Mouse (Mus musculus): Measurements from ENCODE around the gene Ntrk3. TPM values are rescaled to one million over a fixed set of nuclear protein-coding genes. Genes with fewer than 3 reads are reported as not detected.

Ntrk3 gene
- 0.09 and 0.52 TPM in 2 replicates for polyA plus RNA-seq (2015; fragmentation: Nextera tagmentation; extraction: Ambion mirVana)

- 63% methylated on average over 5 of the region's 5 CpGs for WGBS (ENCODE audit: insufficient replicate concordance)
- no peaks in the 10 kb centered on the region for H3K4me1 ChIP-seq (ENCODE audit: control insufficient read depth, low read depth, low read length)
- no peak within 1 kb of the TSS for H3K27ac ChIP-seq (ENCODE audit: low read length)
- H3K4me2 ChIP-seq (ENCODE audit: low read depth, low read length) = no peak within 1 kb of the TSS
- H3K4me3 ChIP-seq (ENCODE audit: low read depth, low read length) = no peak within 1 kb of the TSS
- H3K27me3 ChIP-seq (ENCODE audit: control insufficient read depth, insufficient read depth, low read depth, low read length) = no peaks in the 10 kb centered on the region
- no peaks in the 10 kb centered on the region for H3K9me3 ChIP-seq (replicated peaks; ENCODE audit: control insufficient read depth, low read length)
- H3K9ac ChIP-seq (ENCODE audit: low read depth, low read length) = no peak within 1 kb of the TSS
- ATAC-seq (ENCODE audit: low read depth) = no peak
- H3K36me3 ChIP-seq (ENCODE audit: control insufficient read depth, insufficient read depth) = no peaks in the 10 kb centered on the region
These were observed at the start of gene Ntrk3 for GRCm38 (mm10) chr7:78737614-78738210. Ntrk3 (minus strand) TSS chr7:78738012.

GRCm38 (mm10) chr7:78785906-78786305 is 48.1 kb upstream of the Ntrk3 start:
- Histone ChIP-seq H3K27ac (ENCODE audit: low read length) (no peak overlapping the region), H3K4me3 (ENCODE audit: low read depth, low read length) (no peak overlapping the region), H3K9ac (ENCODE audit: low read depth, low read length) (no peak overlapping the region), H3K27me3 (ENCODE audit: control insufficient read depth, insufficient read depth, low read depth, low read length) (no peaks in the 10 kb centered on the region), H3K4me2 (ENCODE audit: low read depth, low read length) (no peak overlapping the region), H3K9me3 (replicated peaks; ENCODE audit: control insufficient read depth, low read length) (no peaks in the 10 kb centered on the region), H3K36me3 (ENCODE audit: control insufficient read depth, insufficient read depth) (peaks cover 14% of the 10 kb centered on the region), H3K4me1 (ENCODE audit: control insufficient read depth, low read depth, low read length) (peaks cover 18% of the 10 kb centered on the region)
- no peak for ATAC-seq (ENCODE audit: low read depth)
- 73% methylated on average over 5 of the region's 5 CpGs for WGBS (ENCODE audit: insufficient replicate concordance)

GRCm38 (mm10) chr7:78782639-78783581 is 45.1 kb upstream of the Ntrk3 start, which contains the start of the genes Mrps11 and Mrpl46:
Mrps11 (plus strand) TSS chr7:78783119.
Mrpl46 (minus strand) TSS chr7:78783531.
- Histone ChIP-seq H3K27me3 (ENCODE audit: control insufficient read depth, insufficient read depth, low read depth, low read length) (no peaks in the 10 kb centered on the region), H3K9me3 (replicated peaks; ENCODE audit: control insufficient read depth, low read length) (no peaks in the 10 kb centered on the region), H3K36me3 (ENCODE audit: control insufficient read depth, insufficient read depth) (peaks cover 19% of the 10 kb centered on the region), H3K9ac (ENCODE audit: low read depth, low read length) (peak within 1 kb of the TSS; percentile 76), H3K4me2 (ENCODE audit: low read depth, low read length) (peak within 1 kb of the TSS; percentile 79), H3K4me1 (ENCODE audit: control insufficient read depth, low read depth, low read length) (peaks cover 18% of the 10 kb centered on the region), H3K27ac (ENCODE audit: low read length) (peak within 1 kb of the TSS; percentile 72), H3K4me3 (ENCODE audit: low read depth, low read length) (peak within 1 kb of the TSS; percentile 97)
- under 1% methylated on average over 44 of the region's 44 CpGs for WGBS (ENCODE audit: insufficient replicate concordance)
- peak; percentile 99 for ATAC-seq (ENCODE audit: low read depth)

GRCm38 (mm10) chr7:78778741-78779140 is 40.9 kb upstream of the Ntrk3 start:
- Histone ChIP-seq H3K9me3 (replicated peaks; ENCODE audit: control insufficient read depth, low read length) (no peaks in the 10 kb centered on the region), H3K27me3 (ENCODE audit: control insufficient read depth, insufficient read depth, low read depth, low read length) (no peaks in the 10 kb centered on the region), H3K27ac (ENCODE audit: low read length) (no peak overlapping the region), H3K9ac (ENCODE audit: low read depth, low read length) (no peak overlapping the region), H3K4me3 (ENCODE audit: low read depth, low read length) (no peak overlapping the region), H3K36me3 (ENCODE audit: control insufficient read depth, insufficient read depth) (peaks cover 36% of the 10 kb centered on the region), H3K4me2 (ENCODE audit: low read depth, low read length) (no peak overlapping the region), H3K4me1 (ENCODE audit: control insufficient read depth, low read depth, low read length) (peaks cover 8% of the 10 kb centered on the region)
- 85% methylated on average over 5 of the region's 5 CpGs for WGBS (ENCODE audit: insufficient replicate concordance)
- no peak for ATAC-seq (ENCODE audit: low read depth)

GRCm38 (mm10) chr7:78770936-78771335 is 33.1 kb upstream of the Ntrk3 start:
- Histone ChIP-seq H3K4me2 (ENCODE audit: low read depth, low read length) (no peak overlapping the region), H3K36me3 (ENCODE audit: control insufficient read depth, insufficient read depth) (peaks cover 15% of the 10 kb centered on the region), H3K9me3 (replicated peaks; ENCODE audit: control insufficient read depth, low read length) (no peaks in the 10 kb centered on the region), H3K27ac (ENCODE audit: low read length) (no peak overlapping the region), H3K9ac (ENCODE audit: low read depth, low read length) (no peak overlapping the region), H3K27me3 (ENCODE audit: control insufficient read depth, insufficient read depth, low read depth, low read length) (no peaks in the 10 kb centered on the region), H3K4me3 (ENCODE audit: low read depth, low read length) (no peak overlapping the region), H3K4me1 (ENCODE audit: control insufficient read depth, low read depth, low read length) (no peaks in the 10 kb centered on the region)
- no peak for ATAC-seq (ENCODE audit: low read depth)
- 65% methylated on average over 5 of the region's 5 CpGs for WGBS (ENCODE audit: insufficient replicate concordance)

GRCm38 (mm10) chr7:78769075-78769652 is 31.4 kb upstream of the Ntrk3 start:
- Histone ChIP-seq H3K4me1 (ENCODE audit: control insufficient read depth, low read depth, low read length) (no peaks in the 10 kb centered on the region), H3K27ac (ENCODE audit: low read length) (no peak overlapping the region), H3K4me3 (ENCODE audit: low read depth, low read length) (no peak overlapping the region), H3K9me3 (replicated peaks; ENCODE audit: control insufficient read depth, low read length) (no peaks in the 10 kb centered on the region), H3K4me2 (ENCODE audit: low read depth, low read length) (no peak overlapping the region), H3K36me3 (ENCODE audit: control insufficient read depth, insufficient read depth) (peaks cover 8% of the 10 kb centered on the region; the same call in 1 of the 2 replicates), H3K9ac (ENCODE audit: low read depth, low read length) (no peak overlapping the region), H3K27me3 (ENCODE audit: control insufficient read depth, insufficient read depth, low read depth, low read length) (no peaks in the 10 kb centered on the region)
- 52% methylated on average over 7 of the region's 7 CpGs for WGBS (ENCODE audit: insufficient replicate concordance)
- ATAC-seq (ENCODE audit: low read depth) = no peak

GRCm38 (mm10) chr7:78767929-78768531 is 30.2 kb upstream of the Ntrk3 start:
- no peaks in the 10 kb centered on the region for H3K36me3 ChIP-seq (ENCODE audit: control insufficient read depth, insufficient read depth)
- no peaks in the 10 kb centered on the region for H3K4me1 ChIP-seq (ENCODE audit: control insufficient read depth, low read depth, low read length)
- no peak overlapping the region for H3K4me3 ChIP-seq (ENCODE audit: low read depth, low read length)
- no peaks in the 10 kb centered on the region for H3K9me3 ChIP-seq (replicated peaks; ENCODE audit: control insufficient read depth, low read length)
- no peak overlapping the region for H3K4me2 ChIP-seq (ENCODE audit: low read depth, low read length)
- no peak overlapping the region for H3K9ac ChIP-seq (ENCODE audit: low read depth, low read length)
- no peak overlapping the region for H3K27ac ChIP-seq (ENCODE audit: low read length)
- 76% methylated on average over 12 of the region's 12 CpGs for WGBS (ENCODE audit: insufficient replicate concordance)
- no peak for ATAC-seq (ENCODE audit: low read depth)
- no peaks in the 10 kb centered on the region for H3K27me3 ChIP-seq (ENCODE audit: control insufficient read depth, insufficient read depth, low read depth, low read length)

- no peaks in the 10 kb centered on the region for H3K36me3 ChIP-seq (ENCODE audit: control insufficient read depth, insufficient read depth)
- no peak overlapping the region for H3K27ac ChIP-seq (ENCODE audit: low read length)
- no peaks in the 10 kb centered on the region for H3K27me3 ChIP-seq (ENCODE audit: control insufficient read depth, insufficient read depth, low read depth, low read length)
- H3K4me3 ChIP-seq (ENCODE audit: low read depth, low read length) = no peak overlapping the region
- WGBS (ENCODE audit: insufficient replicate concordance) = 19% methylated on average over 18 of the region's 18 CpGs
- no peaks in the 10 kb centered on the region for H3K9me3 ChIP-seq (replicated peaks; ENCODE audit: control insufficient read depth, low read length)
- H3K4me2 ChIP-seq (ENCODE audit: low read depth, low read length) = no peak overlapping the region
- H3K4me1 ChIP-seq (ENCODE audit: control insufficient read depth, low read depth, low read length) = no peaks in the 10 kb centered on the region
- ATAC-seq (ENCODE audit: low read depth) = no peak
- no peak overlapping the region for H3K9ac ChIP-seq (ENCODE audit: low read depth, low read length)
These were observed 28.3 kb upstream of the Ntrk3 start for GRCm38 (mm10) chr7:78766019-78766683.

Measured in liver, embryonic 16.5 days (tissue).